Mouse (Mus musculus) neural tube, embryonic 14.5 days (tissue): ENCODE data around the gene Slit1. TPM values are rescaled to one million over a fixed set of nuclear protein-coding genes. Genes with fewer than 3 reads are reported as not detected.

Experiments used
- ATAC-seq: fragments of 200-750 bp; cut with Nextera tagmentation; 2 replicates; pipeline ENCODE4 v1.8.0; 2017; ENCODE audit warnings: low read depth, mild to moderate bottlenecking, moderate TSS enrichment, moderate library complexity
- H3K27ac ChIP-seq: fragments of 300-500 bp; sonication (generic); 2 replicates; pipeline ENCODE4 v1.5.1; 2014; ENCODE audit warnings: low read depth, mild to moderate bottlenecking, control low read depth, low read length, moderate library complexity, mixed read lengths
- H3K27me3 ChIP-seq: fragments of 300-500 bp; sonication (generic); 2 replicates; pipeline ENCODE4 v1.6.1; 2014; ENCODE audit warnings: low read length; ENCODE audit not compliant: control insufficient read depth, insufficient read depth
- H3K36me3 ChIP-seq: fragments of 300-500 bp; sonication (generic); 2 replicates; pipeline ENCODE4 v1.6.1; 2014; ENCODE audit warnings: low read length, mixed read lengths; ENCODE audit not compliant: control insufficient read depth, insufficient read depth
- H3K4me1 ChIP-seq: fragments of 300-500 bp; sonication (generic); 2 replicates; pipeline ENCODE4 v1.6.1; 2014; ENCODE audit warnings: low read length; ENCODE audit not compliant: control insufficient read depth, insufficient read depth
- H3K4me2 ChIP-seq: fragments of 300-500 bp; sonication (generic); 2 replicates; pipeline ENCODE4 v1.6.1; 2014; ENCODE audit warnings: mild to moderate bottlenecking, low read depth, low read length, control low read depth
- H3K4me3 ChIP-seq: fragments of 300-500 bp; sonication (generic); 2 replicates; pipeline ENCODE4 v1.5.1; 2014; ENCODE audit warnings: low read depth, low read length, control low read depth, mixed read lengths
- H3K9ac ChIP-seq: fragments of 300-500 bp; sonication (generic); replicated peaks from 2 replicates; pipeline ENCODE4 v1.6.1; 2014; ENCODE audit warnings: low read depth, mild to moderate bottlenecking, control low read depth, low read length, mixed read lengths
- H3K9me3 ChIP-seq: fragments of 300-500 bp; sonication (generic); 2 replicates; pipeline ENCODE4 v1.6.1; 2016; ENCODE audit warnings: low read length; ENCODE audit not compliant: control insufficient read depth
- WGBS: fragments of 180-500 bp; shearing (Covaris S2); extraction: QIAGEN DNeasy Blood & Tissue Kit; methylation state at CpG from one replicate; pipeline ENCODE4 v1.1.7; 2014; 5-methylcytosine and 5-hydroxymethylcytosine counted together
- polyA plus RNA-seq: library from polyadenylated mRNA; unstranded; fragments of >200 nt; fragmentation: Nextera tagmentation; extraction: Ambion mirVana; gene quantifications from 2 replicates; pipeline ENCODE4 v1.2.1, GENCODE M21; 2014

The Slit1 gene
- polyA plus RNA-seq, 1 experiment from 2014 or later: 53.5 TPM

DNA sequence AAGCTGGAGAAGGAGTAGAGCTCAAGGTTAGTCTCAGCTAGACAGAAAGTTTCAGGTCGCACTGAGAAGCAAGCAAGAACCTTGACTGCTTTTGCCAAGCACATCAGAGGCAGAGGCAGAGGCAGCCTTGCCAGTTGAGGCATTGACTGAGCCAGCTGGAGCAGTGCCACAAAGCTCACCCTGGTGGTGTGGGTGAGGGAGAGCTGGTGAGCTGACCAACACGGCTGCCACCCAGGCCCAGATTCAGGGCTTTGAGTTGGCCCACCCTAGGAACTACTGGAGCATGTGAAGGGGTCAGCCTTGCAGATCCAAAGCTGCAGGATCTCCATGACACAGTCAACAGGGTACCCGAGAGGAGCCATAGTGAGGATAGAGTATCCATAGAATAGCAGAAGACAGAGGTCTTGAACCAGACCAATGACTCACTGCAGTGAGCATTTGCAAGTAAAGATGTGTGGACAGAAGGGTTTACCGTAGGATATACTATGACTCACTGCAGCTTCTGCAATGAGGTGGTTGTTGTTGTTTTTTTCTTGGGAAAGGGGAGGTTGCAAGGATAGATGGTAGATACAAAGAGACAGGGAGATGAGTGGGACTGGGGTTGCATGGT, 164.0 kb downstream of the Slit1 start:
- Histone ChIP-seq H3K4me1 (no peaks in the 10 kb centered on the region), H3K36me3 (peaks cover 23% of the 10 kb centered on the region), H3K27me3 (no peaks in the 10 kb centered on the region), H3K9ac (no peak overlapping the region), H3K27ac (no peak overlapping the region), H3K9me3 (no peaks in the 10 kb centered on the region), H3K4me2 (no peak overlapping the region), H3K4me3 (no peak overlapping the region)
- no peak for ATAC-seq
- WGBS: 91% methylated on average over 4 of the region's 4 CpGs

DNA sequence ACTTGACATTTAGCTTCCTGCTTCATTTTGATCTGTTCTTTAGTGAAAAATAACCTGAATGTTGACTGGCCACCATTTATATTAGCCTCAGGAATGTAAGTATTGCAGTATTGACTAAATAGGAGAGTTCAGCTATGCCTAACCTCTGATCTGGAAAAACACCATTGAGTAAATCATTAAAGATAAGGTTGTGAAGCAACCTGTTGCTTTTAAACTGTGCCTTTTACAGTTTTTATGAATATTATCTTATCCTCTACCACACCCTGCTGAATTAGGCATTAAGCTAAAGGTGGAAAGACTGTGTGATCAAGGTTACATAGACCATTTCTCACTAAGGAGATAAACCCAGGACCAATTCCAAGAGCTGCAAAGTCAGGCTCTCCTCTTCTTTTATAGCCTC, 165.9 kb downstream of the Slit1 start:
- Histone ChIP-seq H3K4me1 (no peaks in the 10 kb centered on the region), H3K4me3 (no peak overlapping the region), H3K27ac (no peak overlapping the region), H3K9ac (no peak overlapping the region), H3K4me2 (no peak overlapping the region), H3K9me3 (no peaks in the 10 kb centered on the region), H3K27me3 (no peaks in the 10 kb centered on the region), H3K36me3 (peaks cover 9% of the 10 kb centered on the region)
- no peak for ATAC-seq

DNA sequence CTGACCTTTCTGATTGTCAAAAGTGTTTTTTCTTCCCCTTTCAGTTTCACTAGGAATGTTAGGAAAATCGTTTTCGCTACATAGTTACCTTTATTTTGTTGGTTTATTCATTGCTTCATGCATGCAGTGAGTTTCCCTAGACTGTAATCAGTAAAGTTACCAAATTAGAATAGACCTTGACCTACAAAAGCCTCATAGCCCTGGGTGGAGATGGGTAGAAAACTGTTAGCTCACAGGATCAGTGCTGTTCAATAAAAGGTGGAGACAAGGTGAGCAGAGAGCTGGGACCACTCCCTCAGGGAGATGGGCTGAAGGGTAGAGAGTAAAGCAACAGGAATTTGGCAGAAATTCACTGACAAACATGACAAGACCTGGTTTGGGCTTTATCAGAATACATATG, 169.8 kb downstream of the Slit1 start:
- no peak overlapping the region for H3K4me2 ChIP-seq
- 97% methylated on average over 2 of the region's 2 CpGs for WGBS
- no peaks in the 10 kb centered on the region for H3K27me3 ChIP-seq
- no peaks in the 10 kb centered on the region for H3K9me3 ChIP-seq
- H3K9ac ChIP-seq: no peak overlapping the region
- no peak overlapping the region for H3K27ac ChIP-seq
- ATAC-seq: no peak
- H3K36me3 ChIP-seq: no peaks in the 10 kb centered on the region
- no peak overlapping the region for H3K4me3 ChIP-seq
- no peaks in the 10 kb centered on the region for H3K4me1 ChIP-seq

DNA sequence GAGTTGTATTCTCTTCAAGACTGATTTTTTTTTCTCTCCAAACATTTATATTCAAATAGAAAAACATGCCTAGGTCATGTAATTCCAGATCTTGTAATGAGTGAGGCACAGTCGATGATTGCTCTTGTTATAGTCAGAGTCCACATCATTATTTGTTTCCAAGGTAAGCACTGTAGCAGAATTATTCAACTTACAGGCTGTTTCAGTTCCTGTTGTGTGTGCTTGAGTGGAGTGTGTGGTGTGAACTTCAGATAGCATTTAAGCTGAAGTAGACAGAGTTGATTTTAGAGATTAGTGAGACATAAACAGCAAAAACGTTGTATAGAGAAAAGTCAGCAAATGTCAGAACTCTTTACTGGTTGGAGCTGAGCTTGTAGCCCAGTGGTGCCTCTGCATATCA, 174.7 kb downstream of the Slit1 start:
- no peaks in the 10 kb centered on the region for H3K9me3 ChIP-seq
- no peaks in the 10 kb centered on the region for H3K4me1 ChIP-seq
- no peak overlapping the region for H3K4me3 ChIP-seq
- no peak overlapping the region for H3K9ac ChIP-seq
- H3K4me2 ChIP-seq: no peak overlapping the region
- no peak for ATAC-seq
- H3K27me3 ChIP-seq: no peaks in the 10 kb centered on the region
- no peak overlapping the region for H3K27ac ChIP-seq
- no peaks in the 10 kb centered on the region for H3K36me3 ChIP-seq
- 84% methylated on average over 2 of the region's 2 CpGs for WGBS

DNA sequence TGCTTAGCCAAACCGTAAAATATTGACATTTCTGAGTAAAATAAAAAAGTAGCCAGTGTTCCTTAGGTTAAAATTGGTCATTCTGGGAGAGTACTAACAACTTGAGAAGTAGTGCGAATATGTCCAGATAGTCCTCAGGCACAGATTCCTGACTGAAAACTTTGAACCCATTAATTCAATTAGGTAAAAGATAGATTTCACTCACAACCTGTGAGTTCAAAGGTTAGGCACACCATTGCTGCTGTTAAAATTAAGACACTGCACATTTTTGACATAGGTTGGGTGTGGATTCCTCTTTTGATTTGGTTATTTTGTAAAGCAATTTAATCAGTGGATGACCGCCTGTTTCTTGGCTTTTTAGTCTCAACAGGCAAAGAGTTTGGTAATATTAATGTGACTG, 182.6 kb downstream of the Slit1 start:
- H3K36me3 ChIP-seq: peaks cover 13% of the 10 kb centered on the region; the same call in 1 of the 2 replicates
- WGBS: 95% methylated on average over 3 of the region's 3 CpGs

DNA sequence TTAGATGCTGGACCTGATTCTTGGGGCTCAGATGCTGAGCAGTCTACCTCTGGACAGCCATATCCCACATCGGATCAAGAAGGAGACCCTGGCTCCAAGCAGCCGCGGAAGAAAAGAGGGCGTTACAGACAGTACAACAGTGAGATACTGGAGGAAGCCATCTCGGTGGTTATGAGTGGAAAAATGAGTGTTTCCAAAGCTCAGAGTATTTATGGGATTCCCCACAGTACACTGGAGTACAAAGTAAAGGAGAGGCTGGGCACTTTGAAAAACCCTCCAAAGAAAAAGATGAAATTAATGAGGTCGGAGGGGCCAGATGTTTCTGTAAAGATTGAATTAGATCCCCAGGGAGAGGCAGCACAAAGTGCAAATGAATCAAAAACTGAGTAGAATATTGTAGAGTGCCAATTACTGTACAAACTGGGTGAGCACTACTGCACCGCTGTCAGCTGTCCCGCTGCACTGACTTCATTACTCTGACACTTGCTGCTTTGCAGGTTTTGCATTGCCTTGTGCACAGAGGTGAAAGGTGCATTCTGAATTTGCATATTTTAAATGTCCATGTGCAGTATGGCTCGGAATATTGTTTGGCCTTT, 184.5 kb downstream of the Slit1 start:
- Histone ChIP-seq H3K9me3 (no peaks in the 10 kb centered on the region), H3K4me2 (no peak overlapping the region), H3K27ac (no peak overlapping the region), H3K4me3 (no peak overlapping the region), H3K4me1 (no peaks in the 10 kb centered on the region), H3K27me3 (no peaks in the 10 kb centered on the region), H3K9ac (no peak overlapping the region), H3K36me3 (peaks cover 13% of the 10 kb centered on the region; the same call in 1 of the 2 replicates)
- ATAC-seq: no peak
- WGBS: 83% methylated on average over 9 of the region's 9 CpGs

More for the DNA sequence above, 182.6 kb downstream of the Slit1 start:
- H3K4me1 ChIP-seq: no peaks in the 10 kb centered on the region
- no peak overlapping the region for H3K9ac ChIP-seq
- no peak overlapping the region for H3K27ac ChIP-seq
- H3K9me3 ChIP-seq: no peaks in the 10 kb centered on the region
- H3K4me3 ChIP-seq: no peak overlapping the region
- ATAC-seq: no peak
- no peaks in the 10 kb centered on the region for H3K27me3 ChIP-seq
- no peak overlapping the region for H3K4me2 ChIP-seq

DNA sequence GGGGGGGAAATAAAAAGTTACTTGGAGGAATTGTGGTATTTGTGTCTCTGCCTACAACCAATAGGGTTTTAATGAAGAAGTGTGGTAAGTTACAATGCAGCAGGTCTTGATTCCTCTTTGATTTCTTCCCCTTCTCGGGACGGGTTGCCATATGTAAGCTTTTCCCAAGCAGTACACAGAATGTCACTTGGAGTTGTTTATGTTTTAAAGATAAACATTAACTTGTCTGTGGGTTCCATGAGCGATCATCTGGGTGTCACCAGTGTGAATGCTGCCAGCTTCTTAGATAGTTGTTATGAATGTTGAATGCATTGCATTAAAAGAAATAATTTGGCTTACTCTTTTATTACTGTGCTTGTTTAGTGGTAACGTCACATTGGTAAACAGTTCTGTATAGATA, 186.0 kb downstream of the Slit1 start:
- Histone ChIP-seq H3K27me3 (no peaks in the 10 kb centered on the region), H3K9ac (no peak overlapping the region), H3K9me3 (no peaks in the 10 kb centered on the region), H3K27ac (no peak overlapping the region), H3K36me3 (peaks cover 13% of the 10 kb centered on the region; the same call in 1 of the 2 replicates), H3K4me1 (no peaks in the 10 kb centered on the region), H3K4me2 (no peak overlapping the region), H3K4me3 (no peak overlapping the region)
- ATAC-seq: no peak
- 89% methylated on average over 4 of the region's 4 CpGs for WGBS

DNA sequence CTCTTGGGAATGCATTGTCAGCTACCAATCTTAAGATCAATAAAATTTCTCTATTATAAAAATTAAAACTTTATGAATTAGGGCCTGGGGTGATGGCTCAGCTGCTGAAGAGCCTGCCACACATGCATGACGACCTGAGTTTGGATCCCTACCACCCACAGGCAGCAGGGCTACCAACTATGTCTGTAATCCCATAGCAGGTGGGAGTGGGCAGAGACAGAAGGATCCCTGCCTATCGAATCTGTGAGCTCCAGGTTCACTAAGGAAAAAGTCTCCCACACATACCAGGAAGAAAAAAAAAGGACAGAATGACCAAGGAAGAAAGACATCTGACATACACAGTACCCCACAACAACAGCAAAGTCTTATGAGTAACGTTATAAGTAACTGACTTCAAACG, 186.5 kb downstream of the Slit1 start:
- Histone ChIP-seq H3K4me3 (no peak overlapping the region), H3K4me1 (no peaks in the 10 kb centered on the region), H3K9ac (no peak overlapping the region), H3K9me3 (no peaks in the 10 kb centered on the region), H3K27me3 (no peaks in the 10 kb centered on the region), H3K4me2 (no peak overlapping the region), H3K36me3 (peaks cover 13% of the 10 kb centered on the region; the same call in 1 of the 2 replicates), H3K27ac (no peak overlapping the region)
- WGBS: 83% methylated on average over 4 of the region's 4 CpGs
- no peak for ATAC-seq
